Mouse (Mus musculus): ENCODE measurements around the gene Nkx1-1.

DNA sequence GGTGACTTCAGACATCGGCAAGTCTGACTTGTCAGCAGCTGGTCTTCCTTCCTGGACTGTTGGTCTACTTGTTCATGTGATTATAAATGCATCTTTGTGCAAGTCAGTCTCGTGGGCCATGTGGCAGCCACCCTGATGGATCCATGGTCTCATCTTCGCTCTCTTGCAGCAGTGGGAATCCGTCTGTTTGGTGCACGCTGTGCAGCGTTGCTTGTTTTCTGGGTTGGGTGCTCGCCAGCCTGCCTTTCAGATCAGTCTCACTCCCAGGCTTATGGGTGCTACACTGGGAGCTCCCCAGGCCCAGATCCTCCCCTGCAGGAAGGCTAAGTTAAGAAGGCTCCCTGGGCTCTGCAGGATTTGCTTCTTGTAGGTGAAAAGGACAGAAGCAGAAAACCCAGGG, 36.9 kb downstream of the Nkx1-1 start:
- no peak for TF ChIP-seq CTCF (IDR thresholded peaks at IDR 0.05; ENCODE audit: low read depth, low read length)
- no peak for TF ChIP-seq POLR2A (IDR thresholded peaks at IDR 0.05; ENCODE audit: borderline replicate concordance, low read depth, low read length)
